Mouse (Mus musculus) G1E (cell line): ENCODE data around the gene Cnpy1.

ENCODE experiments used
- CTCF ChIP-seq: IDR thresholded peaks from 2 replicates; pipeline ENCODE4 v1.5.1; 2012; ENCODE audit warnings: low read depth, low read length, inconsistent platforms, mixed read lengths
- GATA1 ChIP-seq: IDR thresholded peaks from 2 replicates; pipeline ENCODE4 v1.6.1; 2012; ENCODE audit warnings: borderline replicate concordance, low read length, inconsistent platforms, mixed read lengths
- GATA2 ChIP-seq: IDR thresholded peaks from 2 replicates; pipeline ENCODE4 v1.6.1; 2012; ENCODE audit warnings: low read depth, low read length, inconsistent platforms, borderline replicate concordance
- POLR2AphosphoS5 ChIP-seq: IDR thresholded peaks from 2 replicates; pipeline ENCODE4 v1.6.1; 2012; ENCODE audit warnings: low read depth, low read length, inconsistent platforms; ENCODE audit not compliant: insufficient replicate concordance
- TAL1 ChIP-seq: conservative IDR thresholded peaks from 2 replicates; pipeline ENCODE4 v1.6.1; 2012; ENCODE audit warnings: low read depth, low read length, inconsistent platforms, mixed read lengths

- TF ChIP-seq CTCF (no peak), POLR2AphosphoS5 (no peak), TAL1 (no peak), GATA1 (no peak), GATA2 (no peak)
Measured at GRCm38 (mm10) chr5:28291118-28291850, 45.7 kb upstream of the Cnpy1 start.
